ENCODE assay signal across 11 mouse cellular contexts in the genomic region with DNA sequence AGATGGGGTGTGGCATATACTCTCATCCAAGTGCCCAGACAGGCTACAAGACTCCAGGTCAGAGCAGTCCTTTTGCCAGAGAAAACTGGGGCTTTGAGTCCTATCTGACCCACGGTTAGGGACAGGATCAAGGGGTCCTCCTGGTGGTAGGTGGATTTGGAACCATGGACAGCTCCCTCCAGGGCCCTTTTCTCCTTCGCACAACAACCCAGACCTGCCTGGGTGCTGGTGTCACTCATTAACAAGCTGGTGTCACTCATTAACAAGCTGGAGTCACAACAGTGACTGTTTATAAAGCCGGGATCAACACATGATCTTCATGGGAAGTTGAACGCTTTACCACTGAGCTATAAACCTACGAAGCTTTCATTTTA.
A peak's percentile ranks its signal among the peaks of the same experiment; 100 is the strongest.
DNase-seq lines count a peak whose midpoint lies in the region; ATAC-seq and TF ChIP-seq lines count a peak whose summit lies in the region.
"Had no signal": no experiment of that assay in that cellular context is flagged by ENCODE, and none has a peak within 500 bp of the region (broad histone marks: within the 10 kb centered on the region; RNA-seq: fewer than 3 reads in every experiment).

No protein-coding gene starts in this region.

- H3K27ac ChIP-seq in embryonic facial prominence, embryonic 11.5 days (replicated peaks; ENCODE audit: low read depth, low read length) = no peak overlapping the region
- H3K27ac ChIP-seq in kidney, embryonic 16.5 days (ENCODE audit: low read length) = no peak overlapping the region
- H3K27ac ChIP-seq: limb, embryonic 12.5 days had no signal

- no peaks in the 10 kb centered on the region for H3K79me2 ChIP-seq in myocyte (ENCODE audit: control insufficient read depth, insufficient read depth)

- H3ac ChIP-seq in myocyte (ENCODE audit: control insufficient read depth, insufficient read length) = no peak overlapping the region

- 15% methylated on average over 5 of the region's 5 CpGs for WGBS in embryonic facial prominence, embryonic 11.5 days
- 4% methylated on average over 5 of the region's 5 CpGs for WGBS in kidney, embryonic 16.5 days

- ATAC-seq in embryonic facial prominence, embryonic 11.5 days (replicated peaks; ENCODE audit: insufficient number of reproducible peaks, low FRiP score, low TSS enrichment, low read depth) = no peak
- ATAC-seq in kidney, embryonic 16.5 days (ENCODE audit: low FRiP score, low TSS enrichment) = peak; percentile 83
- ATAC-seq in cerebellum, adult (ENCODE audit: insufficient number of reproducible peaks, low FRiP score, low TSS enrichment) = no peak

- H3K9me3 ChIP-seq in embryonic facial prominence, embryonic 11.5 days (replicated peaks; ENCODE audit: control insufficient read depth, low read length) = no peaks in the 10 kb centered on the region
- H3K9me3 ChIP-seq in kidney, embryonic 16.5 days (ENCODE audit: low read length) = no peaks in the 10 kb centered on the region
- H3K9me3 ChIP-seq: limb, embryonic 12.5 days had no signal

- H3K27me3 ChIP-seq in embryonic facial prominence, embryonic 11.5 days (ENCODE audit: control insufficient read depth, insufficient read depth, low read length) = no peaks in the 10 kb centered on the region; the same call in 1 of the 2 replicates
- H3K27me3 ChIP-seq in kidney, embryonic 16.5 days (ENCODE audit: insufficient read depth, low read length) = no peaks in the 10 kb centered on the region
- H3K27me3 ChIP-seq in myocyte (ENCODE audit: control insufficient read depth, insufficient read depth, insufficient read length) = no peaks in the 10 kb centered on the region

- no peak overlapping the region for H3K4me3 ChIP-seq in embryonic facial prominence, embryonic 11.5 days (ENCODE audit: low read depth, low read length)
- no peak overlapping the region for H3K4me3 ChIP-seq in kidney, embryonic 16.5 days (ENCODE audit: low read length)
- H3K4me3 ChIP-seq in myocyte = no peak overlapping the region
- H3K4me3 ChIP-seq: limb, embryonic 12.5 days had no signal

- H3K4me1 ChIP-seq in embryonic facial prominence, embryonic 11.5 days (ENCODE audit: control insufficient read depth, insufficient read depth, low read length) = no peaks in the 10 kb centered on the region
- H3K4me1 ChIP-seq in kidney, embryonic 16.5 days (ENCODE audit: insufficient read depth, low read length) = peaks cover 14% of the 10 kb centered on the region

- peak; percentile 22 for DNase-seq in lung, postnatal 14 days
- DNase-seq in lung, postnatal 36 days = no peak
- DNase-seq in embryonic facial prominence, embryonic 11.5 days (ENCODE audit: low spot score) = peak; percentile 64
- DNase-seq in c-Kit-positive CD71-positive TER-119-positive erythroid progenitor cells, embryonic 14.5 days (ENCODE audit: low spot score) = no peak
- no peak for DNase-seq in thymus, postnatal 25 days
- DNase-seq: heart, adult 11 months; right cerebral cortex, postnatal 4 days had no signal

- no peaks in the 10 kb centered on the region for H3K36me3 ChIP-seq in embryonic facial prominence, embryonic 11.5 days (replicated peaks; ENCODE audit: control insufficient read depth, insufficient read depth, low read depth, low read length)
- no peaks in the 10 kb centered on the region for H3K36me3 ChIP-seq in kidney, embryonic 16.5 days (ENCODE audit: insufficient read depth, low read length)
- no peaks in the 10 kb centered on the region for H3K36me3 ChIP-seq in myocyte (ENCODE audit: control insufficient read depth, insufficient read depth)
- H3K36me3 ChIP-seq: limb, embryonic 12.5 days had no signal

- no peak overlapping the region for H3K9ac ChIP-seq in embryonic facial prominence, embryonic 11.5 days (replicated peaks; ENCODE audit: low read length)
- H3K9ac ChIP-seq in kidney, embryonic 16.5 days (replicated peaks; ENCODE audit: low read length) = no peak overlapping the region
- H3K9ac ChIP-seq: limb, embryonic 12.5 days had no signal

- H3K4me2 ChIP-seq in embryonic facial prominence, embryonic 11.5 days (ENCODE audit: low read depth, low read length) = no peak overlapping the region
- no peak overlapping the region; the same call in 1 of the 2 replicates for H3K4me2 ChIP-seq in kidney, embryonic 16.5 days (replicated peaks; ENCODE audit: low read depth, low read length)
- H3K4me2 ChIP-seq in myocyte (ENCODE audit: low read depth) = no peak overlapping the region
- H3K4me2 ChIP-seq: limb, embryonic 12.5 days had no signal

- TF ChIP-seq POLR2A in myocyte (IDR thresholded peaks at IDR 0.05; ENCODE audit: insufficient read length, low read depth) = no peak

TF ChIP-seq in myocyte, 11 proteins besides CTCF, POLR2A, EP300 and RAD21:
- TF ChIP-seq REST (IDR thresholded peaks at IDR 0.05; ENCODE audit: insufficient read depth, insufficient read length) (peak; percentile 70), MYOD1 (IDR thresholded peaks at IDR 0.05; ENCODE audit: control insufficient read depth in 1 of 3, insufficient read length in 2 of 3, low read depth in 2 of 3) (no peak)

Comparison
In these comparisons a context has a peak if more than half of its experiments do, and no peak if none do; other contexts are left out.
1. DNase-seq: peak in lung, postnatal 14 days (single experiment) and embryonic facial prominence, embryonic 11.5 days (single experiment); none in lung, postnatal 36 days (single experiment), c-Kit-positive CD71-positive TER-119-positive erythroid progenitor cells, embryonic 14.5 days (single experiment) and thymus, postnatal 25 days (single experiment).